Mouse (Mus musculus): ENCODE data around the gene Pigk.

Pigk gene

GRCm38 (mm10) chr3:152980978-152981974, 267.4 kb downstream of the Pigk start:
- peak in 1 of 2 experiments; percentile 43 for DNase-seq (ENCODE audit: low spot score in 2 of 2)

DNA sequence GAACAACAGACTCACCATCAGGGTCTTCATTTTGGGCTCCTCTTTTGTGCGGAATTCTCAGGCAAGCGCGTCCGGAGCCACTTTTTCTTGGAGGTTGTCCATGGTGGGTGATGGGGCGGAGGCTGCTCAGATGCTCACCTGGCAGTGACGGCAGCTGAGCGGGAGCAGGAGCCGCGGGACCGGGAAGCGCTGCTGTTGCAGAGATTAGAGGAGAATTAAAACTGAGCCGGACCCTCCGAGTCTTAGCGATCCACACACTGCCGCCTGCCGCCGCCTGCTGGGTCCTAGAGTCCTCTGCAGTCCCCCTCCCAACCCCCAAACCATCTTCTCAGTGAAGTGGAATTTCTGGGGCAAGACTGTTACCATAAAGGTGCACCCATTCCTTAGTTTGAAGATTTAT, 268.1 kb downstream of the Pigk start, which contains the start of gene St6galnac5:
St6galnac5 (minus strand) TSS at position 259 of the 400 bp plus-strand sequence.
- peak in 1 of 2 experiments; percentile 37 for DNase-seq (ENCODE audit: low spot score in 2 of 2)

GRCm38 (mm10) chr3:152990787-152991186, 276.9 kb downstream of the Pigk start:
- no peak for DNase-seq (ENCODE audit: low spot score in 2 of 2)

DNA sequence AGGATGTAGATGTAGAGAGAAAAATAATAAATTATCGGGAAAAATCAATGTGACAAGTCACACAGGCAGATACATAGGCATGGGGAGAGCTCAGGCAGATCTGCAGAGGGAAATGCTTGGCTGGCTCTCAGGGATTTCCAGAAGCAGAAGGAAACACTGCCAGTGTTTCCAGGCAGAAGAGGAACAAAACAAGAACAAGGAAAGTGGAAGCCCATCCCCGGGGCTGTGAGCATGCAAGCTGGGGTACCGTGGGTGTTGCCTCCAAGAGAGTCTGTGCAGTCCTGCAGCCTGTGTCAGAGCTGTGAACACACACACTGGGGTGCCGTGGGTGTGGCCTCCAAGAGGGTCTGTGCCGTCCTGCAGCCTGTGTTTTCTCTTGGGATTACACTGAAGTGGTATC, 279.7 kb downstream of the Pigk start:
- no peak for DNase-seq (ENCODE audit: low spot score in 2 of 2)

GRCm38 (mm10) chr3:152998106-152998505, 284.2 kb downstream of the Pigk start:
- no peak for DNase-seq (ENCODE audit: low spot score in 2 of 2)

DNA sequence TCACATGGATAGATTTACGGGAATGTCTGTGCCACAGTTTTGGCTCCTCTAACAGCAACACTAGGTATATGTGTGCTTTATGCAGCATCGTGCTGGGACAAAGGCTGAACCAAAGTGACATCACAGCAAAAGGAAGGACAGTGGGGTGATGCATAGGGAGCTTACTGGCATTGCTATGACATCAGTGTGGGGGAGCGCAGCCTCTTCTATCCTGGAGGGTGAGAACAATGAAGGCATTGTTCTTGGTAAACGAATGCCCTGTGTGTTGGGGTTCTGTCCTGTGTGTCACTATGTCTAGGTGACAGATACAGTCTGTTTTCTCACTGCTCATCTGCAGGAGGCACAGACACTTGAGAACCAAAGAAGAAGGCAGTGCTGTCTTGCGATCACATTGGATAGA, 285.0 kb downstream of the Pigk start:
- DNase-seq (ENCODE audit: low spot score in 2 of 2): no peak

GRCm38 (mm10) chr3:153006893-153007292, 293.0 kb downstream of the Pigk start:
- DNase-seq (ENCODE audit: low spot score in 2 of 2): no peak

GRCm38 (mm10) chr3:153016355-153016754, 302.5 kb downstream of the Pigk start:
- no peak for DNase-seq (ENCODE audit: low spot score in 2 of 2)

DNA sequence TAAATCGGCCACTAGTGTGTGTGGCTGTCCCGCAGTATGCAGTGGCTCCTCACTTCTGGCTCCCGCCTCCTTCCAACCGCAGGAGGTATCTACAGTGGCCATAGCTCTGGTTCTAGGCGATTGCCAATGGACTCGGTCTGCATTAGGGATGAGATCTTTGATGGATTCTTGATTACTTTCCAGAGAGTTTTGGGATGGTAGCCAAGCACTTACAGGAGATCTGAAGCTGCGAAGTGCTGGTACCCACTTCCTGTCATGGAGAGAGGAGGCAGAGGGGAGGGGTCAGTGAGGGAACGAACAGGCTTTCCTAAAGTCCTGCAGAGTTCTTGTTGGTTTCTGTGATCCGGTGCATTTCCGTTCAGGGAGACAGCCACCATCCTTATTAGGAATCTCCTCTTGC, 304.2 kb downstream of the Pigk start:
- no peak for DNase-seq (ENCODE audit: low spot score in 2 of 2)

DNA sequence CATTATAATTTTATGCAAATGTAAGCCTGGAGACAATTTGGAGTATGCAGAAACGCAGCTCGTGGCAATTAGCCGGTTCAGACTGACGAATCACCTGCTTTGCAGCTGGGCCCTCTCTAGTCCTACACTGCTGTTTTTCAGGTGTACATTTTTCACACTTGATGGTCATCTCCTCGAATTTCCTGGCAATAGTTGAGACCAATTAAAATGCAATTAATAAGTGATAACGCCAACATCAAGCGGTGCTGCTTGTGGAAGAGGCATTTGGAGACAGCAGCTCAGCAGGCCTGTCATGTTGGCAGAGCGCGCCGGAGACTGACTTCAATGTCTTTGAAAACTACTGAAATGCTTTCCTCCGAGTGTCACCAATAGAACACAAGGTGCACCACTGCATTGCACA, 310.1 kb downstream of the Pigk start:
- DNase-seq (ENCODE audit: low spot score in 2 of 2): no peak
